Mouse (Mus musculus) T-helper 1 cell (primary cell): ENCODE data around the gene Scai.
"Not testable (repeated sequence)": the region's sequence is repeated elsewhere in the genome, so short reads cannot be mapped to it uniquely, and the experiment has no call there.

Experiments used
- in situ Hi-C: fragments of 300-600 bp; cut with MboI, MseI; formaldehyde crosslinking; loops from one replicate; pipeline ENCODE4 v1.15.1; 2025; ENCODE audit warnings: high pct_unique_total_duplicates

Scai gene

GRCm38 (mm10) chr2:39140586-39141455 lies 49.7 kb downstream of the Scai start:
- in situ Hi-C loops = no loop called here

DNA sequence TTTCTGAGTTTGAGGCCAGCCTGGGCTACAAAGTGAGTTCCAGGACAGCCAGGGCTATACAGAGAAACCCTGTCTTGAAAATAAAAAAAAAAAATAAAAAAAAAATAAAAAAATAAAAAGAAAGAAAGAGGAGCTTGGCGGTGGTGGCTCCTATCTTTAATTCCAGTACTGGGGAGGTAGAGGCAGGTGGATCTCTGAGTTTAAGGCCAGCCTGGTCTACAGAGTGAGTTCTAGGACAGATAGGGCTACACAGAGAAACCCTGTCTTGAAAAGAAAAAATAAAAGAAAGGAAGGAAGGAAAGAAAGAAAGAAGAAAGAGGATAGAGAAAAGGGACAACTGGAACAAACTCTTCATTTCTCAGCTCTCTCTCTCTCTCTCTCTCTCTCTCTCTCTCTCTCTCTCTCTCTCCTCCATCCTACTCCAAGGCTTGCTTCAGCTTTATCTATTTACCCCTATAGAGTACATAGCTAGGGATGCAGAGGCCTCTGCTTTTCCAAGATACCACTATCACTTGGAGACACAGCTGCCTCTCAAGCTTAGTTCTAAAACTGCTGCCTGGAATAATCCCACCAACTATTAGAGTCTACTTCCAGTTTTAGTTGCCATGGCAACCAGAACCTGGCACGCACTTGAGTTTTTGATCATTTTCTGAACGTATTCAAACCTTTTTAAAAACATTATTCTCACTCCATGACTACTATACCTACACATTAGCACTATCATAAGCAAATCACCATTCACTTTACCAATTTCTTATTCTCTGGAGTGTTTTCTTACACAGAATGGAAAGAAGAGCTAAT lies 60.8 kb downstream of the Scai start:
- in situ Hi-C loops = no loop called here

DNA sequence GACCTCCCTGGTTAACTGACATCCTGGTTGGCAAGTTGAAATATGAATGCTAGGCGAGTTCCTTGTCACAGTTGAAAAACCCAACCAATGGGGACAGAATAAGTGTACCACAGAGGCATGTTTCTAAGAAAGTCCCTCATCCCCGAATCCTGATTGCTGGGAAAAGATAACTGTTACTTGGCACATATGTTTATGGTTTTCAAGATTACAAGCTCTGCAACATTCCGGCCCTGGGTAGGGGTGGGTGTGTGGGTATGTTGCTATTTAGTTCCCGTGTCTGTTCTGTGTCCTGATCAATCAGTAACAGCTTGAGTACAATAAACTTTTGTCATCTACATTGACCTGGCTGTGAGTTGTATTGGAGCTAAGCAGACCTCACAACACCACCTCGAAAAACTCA lies 66.4 kb downstream of the Scai start:
- in situ Hi-C loops = no loop called here

GRCm38 (mm10) chr2:39121137-39121536 lies 69.4 kb downstream of the Scai start:
- in situ Hi-C loops = no loop called here

- in situ Hi-C loops = no loop called here
Observed at GRCm38 (mm10) chr2:39116583-39116982, 74.0 kb downstream of the Scai start.

DNA sequence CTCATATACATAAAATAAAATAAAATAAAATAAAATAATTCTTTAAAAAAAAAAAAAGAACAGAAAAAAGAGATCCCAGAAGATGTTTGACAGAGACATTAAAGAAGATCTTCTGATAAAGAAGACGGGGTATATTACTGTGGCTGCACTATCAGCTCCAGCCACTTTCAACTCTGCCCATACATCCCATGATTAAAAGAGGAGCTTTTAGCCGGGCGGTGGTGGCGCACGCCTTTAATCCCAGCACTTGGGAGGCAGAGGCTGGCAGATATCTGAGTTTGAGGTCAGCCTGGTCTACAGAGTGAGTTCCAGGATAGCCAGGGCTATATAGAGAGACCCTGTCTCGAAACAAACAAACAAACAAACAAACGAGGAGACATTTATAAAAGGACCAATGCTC lies 76.4 kb downstream of the Scai start:
- in situ Hi-C loops = no loop called here

DNA sequence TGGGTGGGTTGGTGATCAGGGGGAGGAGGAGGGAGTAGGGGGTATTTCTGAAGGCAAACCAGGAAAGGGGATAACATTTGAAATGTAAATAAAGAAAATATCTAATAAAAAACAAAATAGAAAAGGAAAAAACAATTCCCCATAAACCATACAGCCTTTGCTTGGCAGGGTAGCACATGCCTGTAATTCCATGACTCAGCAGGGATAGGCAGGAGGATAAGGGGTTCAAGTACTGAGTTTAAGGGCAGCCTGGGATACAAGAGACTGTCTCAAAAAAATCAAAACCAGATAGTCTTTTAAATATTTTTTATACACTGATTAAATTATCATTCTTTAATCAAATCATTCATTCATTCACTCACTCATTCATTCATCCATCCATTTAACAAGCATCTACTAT lies 80.0 kb downstream of the Scai start:
- in situ Hi-C loops = no loop called here

DNA sequence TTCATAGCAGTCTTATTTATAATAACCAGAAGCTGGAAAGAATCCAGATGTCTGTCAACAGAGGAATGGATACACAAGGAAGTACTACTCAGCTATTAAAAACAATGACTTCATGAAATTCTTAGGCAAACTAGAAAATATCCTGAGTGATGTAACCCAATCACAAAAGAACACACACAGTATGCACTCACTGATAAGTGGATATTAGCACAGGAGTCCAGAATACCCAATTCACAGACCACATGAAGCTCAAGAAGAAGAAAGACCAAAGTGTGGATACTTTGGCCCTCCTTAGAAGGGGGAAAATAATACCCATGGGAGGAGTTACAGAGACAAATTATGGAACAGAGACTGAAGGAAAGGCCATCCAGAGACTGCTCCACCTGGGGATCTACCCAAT lies 80.8 kb downstream of the Scai start:
- in situ Hi-C loops = not testable (repeated sequence)

- in situ Hi-C loops = not testable (repeated sequence)
Observed at GRCm38 (mm10) chr2:39099951-39100350, 90.6 kb downstream of the Scai start.

GRCm38 (mm10) chr2:39097993-39098392 lies 92.5 kb downstream of the Scai start:
- in situ Hi-C loops = no loop called here

DNA sequence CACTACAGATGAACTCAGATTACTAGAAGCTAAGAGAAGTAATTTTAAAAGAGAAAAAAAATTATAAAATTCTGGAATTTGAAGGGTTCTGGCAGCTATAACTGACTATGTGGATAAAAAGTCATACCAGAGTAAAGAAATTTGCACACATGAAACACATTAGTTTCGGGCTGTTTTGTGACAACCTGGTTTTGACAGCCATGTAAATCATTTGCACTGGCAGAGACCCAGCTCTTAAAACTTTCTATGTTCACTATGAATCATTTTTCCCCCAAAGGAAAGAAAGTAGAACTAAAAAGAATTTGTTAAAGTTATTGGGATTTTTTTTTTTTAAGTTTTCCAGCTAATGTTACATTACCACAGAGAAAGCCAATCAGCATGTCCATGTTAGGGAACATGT lies 98.6 kb downstream of the Scai start:
- in situ Hi-C loops = no loop called here

DNA sequence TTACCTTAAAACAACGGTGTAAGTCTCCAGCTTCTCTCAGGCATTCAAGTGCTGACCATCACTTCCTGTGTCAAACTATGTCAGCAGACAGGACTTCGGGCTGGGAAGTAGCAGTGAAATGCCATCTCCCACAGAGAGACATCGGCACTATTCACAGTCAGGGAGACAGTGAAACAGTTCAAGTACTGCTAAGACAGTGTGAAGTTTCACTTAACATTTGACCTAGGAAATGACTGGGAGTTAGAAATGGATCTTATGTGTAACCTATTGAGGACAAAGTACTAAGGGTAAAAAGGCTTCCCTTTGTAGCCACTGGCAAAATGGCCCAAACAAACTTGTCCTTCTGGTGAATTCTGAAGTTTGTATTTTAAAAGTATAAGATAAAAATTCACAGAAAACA lies 107.8 kb downstream of the Scai start:
- in situ Hi-C loops = no loop called here

DNA sequence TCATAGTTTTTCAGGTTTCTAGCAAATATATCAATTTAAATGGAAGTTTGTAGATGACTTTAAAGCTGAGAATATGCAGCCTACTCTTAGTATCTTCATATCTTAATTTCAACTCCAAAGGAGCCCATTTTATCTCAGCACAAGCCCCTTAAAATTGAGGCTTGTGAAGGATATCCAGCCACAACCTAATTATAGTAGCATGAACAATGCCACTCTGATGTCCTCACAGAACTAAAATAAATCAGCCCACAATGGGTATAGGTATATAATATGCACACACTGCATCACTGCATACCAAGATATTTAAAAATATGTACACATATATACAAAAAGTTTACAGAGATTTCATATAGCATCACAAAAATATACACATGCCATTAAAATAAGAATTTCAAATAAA lies 119.9 kb downstream of the Scai start:
- in situ Hi-C loops = loop anchor here (25.0 kb wide), 1 partner anchor 292 kb away; no protein-coding TSS in a partner anchor

DNA sequence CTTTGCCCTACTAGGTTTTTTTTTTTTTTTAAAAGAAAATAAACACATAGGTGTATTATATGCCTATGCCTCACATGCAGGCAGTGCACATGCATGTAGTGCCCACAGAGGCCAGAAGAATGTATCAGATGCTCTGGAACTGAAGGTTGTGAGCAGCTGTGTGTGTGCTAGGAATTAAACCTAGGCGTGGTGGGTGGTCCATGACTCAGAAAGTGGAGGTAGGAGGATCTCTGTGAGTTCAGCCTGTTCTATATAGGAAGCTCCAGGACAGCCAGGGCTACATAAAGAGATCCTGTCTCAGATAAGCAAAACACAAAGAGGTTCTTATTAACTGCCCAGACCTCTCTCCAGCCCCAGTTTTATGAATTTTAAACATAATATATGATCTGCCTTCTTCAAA lies 121.4 kb downstream of the Scai start:
- in situ Hi-C loops = loop anchor here (10.0 to 25.0 kb wide), 3 partner anchors 116 to 293 kb away; partner anchors contain the start of gene Olfml2a

DNA sequence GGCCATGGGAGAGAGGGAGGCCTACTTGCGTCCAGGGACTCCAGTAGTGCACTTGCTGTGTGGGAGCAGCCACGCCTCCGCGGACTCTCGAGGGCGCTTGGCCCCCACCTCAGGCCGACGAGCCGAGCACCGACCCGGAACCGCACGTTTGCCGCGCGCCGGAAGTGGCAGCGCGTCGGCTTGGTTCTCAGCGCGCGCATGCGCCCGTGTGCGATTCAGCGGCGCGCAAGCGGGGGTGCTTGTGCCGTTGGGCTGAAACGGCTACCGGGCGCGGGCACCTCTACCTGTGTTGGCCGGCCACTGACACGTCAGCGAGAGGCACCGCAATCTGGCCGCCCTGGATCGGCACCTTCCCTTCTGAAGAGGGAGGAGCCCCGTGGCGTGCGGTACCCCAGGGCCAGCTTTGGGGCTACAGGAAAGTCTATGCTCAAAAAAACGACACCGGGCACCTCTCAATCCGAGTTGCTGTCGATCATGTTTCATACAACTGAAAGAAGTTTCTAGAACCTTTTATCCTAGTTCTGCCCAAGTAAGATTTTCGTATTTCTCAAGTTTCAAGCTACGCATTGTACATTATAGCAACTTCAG lies 125.0 kb downstream of the Scai start, which contains the start of gene Golga1:
Gene Golga1, minus strand, starts transcription at position 142 of the 588 bp plus-strand sequence.
- in situ Hi-C loops = loop anchor here (10.0 to 25.0 kb wide), 3 partner anchors 119 to 297 kb away; partner anchors contain the start of gene Olfml2a

DNA sequence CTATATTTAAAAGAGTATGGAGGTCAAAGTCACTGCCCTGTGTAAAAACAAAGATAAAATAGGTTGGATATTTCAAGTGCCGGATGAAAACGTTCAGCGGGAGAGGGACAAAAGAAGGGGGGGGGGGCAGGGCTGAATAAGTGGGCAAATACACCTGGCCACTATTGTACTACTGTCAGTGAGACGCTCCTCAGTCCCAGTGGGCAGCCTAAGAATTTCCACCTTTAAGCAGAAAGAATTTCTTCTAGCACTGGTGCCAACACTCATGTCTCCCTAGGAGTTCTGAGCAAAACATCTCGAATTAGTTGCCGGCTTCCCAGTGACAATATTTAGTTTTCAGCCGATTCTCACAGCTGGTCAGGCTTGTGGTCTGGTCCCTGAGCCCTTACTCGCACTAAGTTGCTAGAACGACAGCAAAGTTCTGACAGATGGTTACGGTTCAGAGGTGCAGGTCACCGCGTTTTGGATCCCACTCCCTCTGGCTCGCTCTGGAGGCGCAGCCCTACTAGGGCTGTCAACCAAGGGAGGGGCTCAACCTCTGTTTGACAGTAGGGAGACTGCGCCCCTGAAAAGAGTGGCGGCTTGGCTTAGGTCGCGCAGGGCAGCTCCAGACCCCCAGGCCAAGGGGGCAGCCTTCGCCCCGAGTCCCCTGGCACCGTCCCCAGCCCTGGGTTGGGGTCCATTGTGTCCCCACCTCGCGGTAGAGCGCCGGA lies 125.7 kb downstream of the Scai start:
- in situ Hi-C loops = loop anchor here (10.0 to 25.0 kb wide), 3 partner anchors 120 to 297 kb away; partner anchors contain the start of gene Olfml2a

GRCm38 (mm10) chr2:39048515-39048914 lies 142.0 kb downstream of the Scai start:
- in situ Hi-C loops = no loop called here

DNA sequence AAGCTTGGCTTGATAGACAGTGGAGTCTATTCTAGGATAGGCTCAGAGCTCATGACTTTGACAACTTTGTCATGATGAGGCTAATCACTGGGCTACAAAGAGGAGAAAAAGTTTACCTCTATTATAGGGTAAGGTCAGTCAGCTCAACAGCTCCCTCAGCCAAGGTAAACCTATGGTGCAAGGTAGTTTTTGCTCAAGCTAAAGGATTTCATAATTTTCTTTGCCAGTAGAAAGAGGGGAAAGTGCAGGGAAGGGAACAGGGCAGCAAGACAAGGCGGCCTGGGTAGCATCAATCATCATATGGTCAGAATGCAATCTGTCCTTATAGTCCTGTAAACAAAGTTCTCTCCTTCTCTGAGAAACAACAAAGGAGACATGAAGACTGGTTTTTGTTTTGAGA lies 150.3 kb downstream of the Scai start:
- in situ Hi-C loops = no loop called here

GRCm38 (mm10) chr2:39031611-39032010 lies 158.9 kb downstream of the Scai start:
- in situ Hi-C loops = no loop called here

GRCm38 (mm10) chr2:39020004-39020403 lies 170.5 kb downstream of the Scai start:
- in situ Hi-C loops = no loop called here

DNA sequence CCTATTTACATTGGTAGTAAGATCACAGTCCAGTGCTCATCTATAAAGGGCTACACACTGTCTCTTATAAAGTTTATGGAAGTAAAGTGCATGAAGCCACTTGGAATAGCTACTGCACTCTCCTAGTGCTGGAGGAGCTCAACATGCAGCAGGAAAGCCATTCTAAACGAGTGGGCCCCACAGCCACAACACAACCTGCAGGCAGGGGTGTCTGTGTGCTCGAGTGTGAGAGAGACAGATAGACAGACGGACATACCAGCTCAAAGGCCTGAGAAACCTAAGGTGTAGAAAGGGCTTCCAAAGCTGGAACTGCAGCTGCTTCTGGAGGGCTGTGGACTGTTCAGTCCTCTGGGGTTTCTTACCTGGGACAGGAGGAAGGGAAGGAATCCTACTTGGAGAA lies 174.0 kb downstream of the Scai start:
- in situ Hi-C loops = no loop called here
